Mouse (Mus musculus): ENCODE measurements around the gene Mrps5.

DNA sequence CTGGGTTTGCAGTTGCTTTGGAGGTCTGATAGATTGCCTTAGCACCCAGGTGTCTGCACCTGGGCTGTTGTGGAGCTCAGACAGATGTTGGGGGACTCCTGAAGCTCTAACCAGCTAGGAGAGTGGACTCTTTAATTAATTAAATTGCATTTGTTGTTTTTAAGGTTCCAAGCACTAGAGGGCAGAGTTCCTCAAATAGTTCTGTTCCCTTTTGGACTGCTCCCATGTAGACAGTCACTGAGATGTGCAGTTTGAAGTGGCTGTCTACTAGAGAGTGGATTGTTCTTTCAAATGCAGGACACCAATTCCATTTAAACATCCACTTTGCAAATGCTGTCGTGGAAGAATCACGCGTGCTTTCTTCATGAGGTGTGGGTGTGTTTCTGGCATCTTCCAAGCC is 21.2 kb downstream of the Mrps5 start:
- TF ChIP-seq POLR2A (IDR thresholded peaks at IDR 0.05; ENCODE audit: borderline replicate concordance, extremely low read depth, insufficient read depth, insufficient read length, poor library complexity, severe bottlenecking) (no peak), CTCF (IDR thresholded peaks at IDR 0.05; ENCODE audit: borderline replicate concordance, extremely low read depth, insufficient read depth, insufficient read length) (peak; percentile 25; the same call in 1 of the 2 replicates)

Measured in brain, embryonic 14.5 days (tissue).